Mouse (Mus musculus) liver, embryonic 16.5 days (tissue): ENCODE measurements at regions not wholly inside any gene's neighbourhood (a gene's known extent, or its start where the extent isn't known, plus 50 kb on each side); places are given as distances from the start of the nearest gene placed in this dataset.

ENCODE experiments used
- ATAC-seq: fragments of 200-750 bp; cut with Nextera tagmentation; 2 replicates; pipeline ENCODE4 v1.8.0; 2017; ENCODE audit warnings: low read depth, mild to moderate bottlenecking, moderate number of reproducible peaks, moderate library complexity
- H3K27ac ChIP-seq: fragments of 300-500 bp; sonication (generic); 2 replicates; pipeline ENCODE4 v1.5.1; 2014; ENCODE audit warnings: mild to moderate bottlenecking, low read length
- H3K27me3 ChIP-seq: fragments of 300-500 bp; sonication (generic); 2 replicates; pipeline ENCODE4 v1.6.1; 2014; ENCODE audit warnings: low read depth, low read length, mixed read lengths; ENCODE audit not compliant: control insufficient read depth, insufficient read depth
- H3K36me3 ChIP-seq: fragments of 300-500 bp; sonication (generic); 2 replicates; pipeline ENCODE4 v1.6.1; 2014; ENCODE audit warnings: mild to moderate bottlenecking; ENCODE audit not compliant: control insufficient read depth, insufficient read depth
- H3K4me1 ChIP-seq: fragments of 300-500 bp; sonication (generic); 2 replicates; pipeline ENCODE4 v1.6.1; 2014; ENCODE audit warnings: low read depth, low read length, mixed read lengths; ENCODE audit not compliant: control insufficient read depth
- H3K4me2 ChIP-seq: fragments of 300-500 bp; sonication (generic); 2 replicates; pipeline ENCODE4 v1.6.1; 2014; ENCODE audit warnings: low read depth, low read length, mixed read lengths
- H3K4me3 ChIP-seq: fragments of 300-500 bp; sonication (generic); 2 replicates; pipeline ENCODE4 v1.5.1; 2014; ENCODE audit warnings: low read depth, mild to moderate bottlenecking, low read length
- H3K9ac ChIP-seq: fragments of 300-500 bp; sonication (generic); 2 replicates; pipeline ENCODE4 v1.6.1; 2014; ENCODE audit warnings: low read depth, low read length
- H3K9me3 ChIP-seq: fragments of 300-500 bp; sonication (generic); replicated peaks from 2 replicates; pipeline ENCODE4 v1.6.1; 2016; ENCODE audit warnings: low read length; ENCODE audit not compliant: control insufficient read depth
- WGBS: fragments of 180-500 bp; shearing (Covaris S2); extraction: QIAGEN DNeasy Blood & Tissue Kit; methylation state at CpG from one replicate; pipeline ENCODE4 v1.1.7; 2014; ENCODE audit not compliant: insufficient replicate concordance; 5-methylcytosine and 5-hydroxymethylcytosine counted together

GRCm38 (mm10) chr6:135610504-135611096, 248.3 kb downstream of the Emp1 start:
- H3K27ac ChIP-seq, result no peak overlapping the region
- no peak overlapping the region for H3K4me3 ChIP-seq
- 55% methylated on average over 3 of the region's 3 CpGs for WGBS
- H3K4me1 ChIP-seq, result no peaks in the 10 kb centered on the region
- H3K9me3 ChIP-seq, result no peaks in the 10 kb centered on the region
- no peaks in the 10 kb centered on the region for H3K27me3 ChIP-seq
- H3K9ac ChIP-seq, result no peak overlapping the region
- no peaks in the 10 kb centered on the region for H3K36me3 ChIP-seq
- no peak overlapping the region for H3K4me2 ChIP-seq
- no peak for ATAC-seq

- WGBS, result 60% methylated on average over 4 of the region's 4 CpGs
- H3K9ac ChIP-seq, result no peak overlapping the region
- H3K4me3 ChIP-seq, result no peak overlapping the region
- no peak overlapping the region for H3K27ac ChIP-seq
- no peaks in the 10 kb centered on the region for H3K27me3 ChIP-seq
- no peak for ATAC-seq
- no peak overlapping the region for H3K4me2 ChIP-seq
- H3K36me3 ChIP-seq, result no peaks in the 10 kb centered on the region
- H3K9me3 ChIP-seq, result no peaks in the 10 kb centered on the region
- H3K4me1 ChIP-seq, result no peaks in the 10 kb centered on the region
Measured at GRCm38 (mm10) chr6:135627928-135628327, 265.6 kb downstream of the Emp1 start.

GRCm38 (mm10) chr6:135629236-135629635, 266.9 kb downstream of the Emp1 start:
- Histone ChIP-seq H3K36me3 (no peaks in the 10 kb centered on the region), H3K9me3 (no peaks in the 10 kb centered on the region), H3K4me3 (no peak overlapping the region), H3K4me2 (no peak overlapping the region), H3K4me1 (no peaks in the 10 kb centered on the region), H3K9ac (no peak overlapping the region), H3K27me3 (no peaks in the 10 kb centered on the region), H3K27ac (no peak overlapping the region)
- WGBS, result 49% methylated on average over 3 of the region's 3 CpGs
- ATAC-seq, result no peak

GRCm38 (mm10) chr6:135632671-135633070, 270.3 kb downstream of the Emp1 start:
- WGBS, result 69% methylated on average over 5 of the region's 5 CpGs
- no peaks in the 10 kb centered on the region for H3K27me3 ChIP-seq

GRCm38 (mm10) chr6:135636648-135637047, 274.3 kb downstream of the Emp1 start:
- H3K9me3 ChIP-seq, result no peaks in the 10 kb centered on the region
- H3K36me3 ChIP-seq, result no peaks in the 10 kb centered on the region
- H3K9ac ChIP-seq, result no peak overlapping the region
- no peak for ATAC-seq
- no peaks in the 10 kb centered on the region for H3K27me3 ChIP-seq
- H3K27ac ChIP-seq, result no peak overlapping the region
- H3K4me1 ChIP-seq, result no peaks in the 10 kb centered on the region
- 72% methylated on average over 8 of the region's 8 CpGs for WGBS
- no peak overlapping the region for H3K4me3 ChIP-seq
- no peak overlapping the region for H3K4me2 ChIP-seq

More at GRCm38 (mm10) chr6:135632671-135633070, 270.3 kb downstream of the Emp1 start:
- H3K9me3 ChIP-seq, result no peaks in the 10 kb centered on the region
- no peak overlapping the region for H3K4me2 ChIP-seq
- no peak for ATAC-seq
- H3K27ac ChIP-seq, result no peak overlapping the region
- no peaks in the 10 kb centered on the region for H3K4me1 ChIP-seq
- H3K9ac ChIP-seq, result no peak overlapping the region
- H3K4me3 ChIP-seq, result no peak overlapping the region
- H3K36me3 ChIP-seq, result no peaks in the 10 kb centered on the region

GRCm38 (mm10) chr6:135642711-135643110, 280.4 kb downstream of the Emp1 start:
- Histone ChIP-seq H3K9ac (no peak overlapping the region), H3K4me3 (no peak overlapping the region), H3K27ac (no peak overlapping the region), H3K4me2 (no peak overlapping the region), H3K9me3 (no peaks in the 10 kb centered on the region), H3K36me3 (no peaks in the 10 kb centered on the region), H3K4me1 (no peaks in the 10 kb centered on the region), H3K27me3 (no peaks in the 10 kb centered on the region)
- 63% methylated on average over 5 of the region's 5 CpGs for WGBS
- no peak for ATAC-seq

GRCm38 (mm10) chr6:135646177-135646576, 283.8 kb downstream of the Emp1 start:
- Histone ChIP-seq H3K27me3 (no peaks in the 10 kb centered on the region), H3K27ac (no peak overlapping the region), H3K4me2 (no peak overlapping the region), H3K4me1 (no peaks in the 10 kb centered on the region), H3K36me3 (no peaks in the 10 kb centered on the region), H3K4me3 (no peak overlapping the region), H3K9me3 (no peaks in the 10 kb centered on the region), H3K9ac (no peak overlapping the region)
- no peak for ATAC-seq
- WGBS, result 30% methylated on average over 1 of the region's 1 CpGs

- no peak overlapping the region for H3K4me3 ChIP-seq
- 58% methylated on average over 3 of the region's 3 CpGs for WGBS
- H3K4me1 ChIP-seq, result no peaks in the 10 kb centered on the region
- no peaks in the 10 kb centered on the region for H3K36me3 ChIP-seq
- no peak for ATAC-seq
- H3K9me3 ChIP-seq, result no peaks in the 10 kb centered on the region
- H3K27ac ChIP-seq, result no peak overlapping the region
- H3K4me2 ChIP-seq, result no peak overlapping the region
- H3K27me3 ChIP-seq, result no peaks in the 10 kb centered on the region
- H3K9ac ChIP-seq, result no peak overlapping the region
Measured at GRCm38 (mm10) chr6:135653002-135653401, 290.7 kb downstream of the Emp1 start.

GRCm38 (mm10) chr6:135662386-135662785, 300.0 kb downstream of the Emp1 start:
- 69% methylated on average over 3 of the region's 3 CpGs for WGBS
- no peak overlapping the region for H3K9ac ChIP-seq
- H3K27ac ChIP-seq, result no peak overlapping the region
- no peaks in the 10 kb centered on the region for H3K36me3 ChIP-seq
- ATAC-seq, result no peak
- no peak overlapping the region for H3K4me2 ChIP-seq
- H3K9me3 ChIP-seq, result no peaks in the 10 kb centered on the region
- H3K4me3 ChIP-seq, result no peak overlapping the region
- no peaks in the 10 kb centered on the region for H3K27me3 ChIP-seq
- no peaks in the 10 kb centered on the region for H3K4me1 ChIP-seq
